Mouse (Mus musculus) neutrophil, adult 5-6 weeks (primary cell): ENCODE data around the gene Helb. TPM values are rescaled to one million over a fixed set of nuclear protein-coding genes. Genes with fewer than 3 reads are reported as not detected.
A peak's percentile ranks its signal among the peaks of the same experiment; 100 is the strongest.
"Not testable (repeated sequence)": the region's sequence is repeated elsewhere in the genome, so short reads cannot be mapped to it uniquely, and the experiment has no call there.

Experiments used
- ATAC-seq: fragments of 151-379, 151-347 bp; 2 replicates; pipeline ENCODE4 v1.8.0; 2017; ENCODE audit warnings: mild to moderate bottlenecking, moderate TSS enrichment; ENCODE audit not compliant: insufficient number of reproducible peaks, poor library complexity, low FRiP score, severe bottlenecking; ENCODE audit errors: extremely low read depth
- total RNA-seq: library from RNA; stranded (forward); fragments of 200-1000 nt; gene quantifications from 2 replicates; pipeline ENCODE4 v1.2.3, GENCODE M21; 2017

The Helb gene
- total RNA-seq: 38.2 and 39.3 TPM in 2 replicates

- peak; percentile 98 for ATAC-seq
Measured at GRCm38 (mm10) chr10:120112507-120113396, at the start of gene Helb. Helb (minus strand) TSS chr10:120112987.

- no peak for ATAC-seq
Measured at GRCm38 (mm10) chr10:120160533-120160932, 47.7 kb upstream of the Helb start.

GRCm38 (mm10) chr10:120153911-120154310, 41.1 kb upstream of the Helb start:
- no peak for ATAC-seq

GRCm38 (mm10) chr10:120151672-120152071, 38.9 kb upstream of the Helb start:
- no peak for ATAC-seq

- no peak for ATAC-seq
Measured at GRCm38 (mm10) chr10:120140916-120141516, 28.2 kb upstream of the Helb start.

GRCm38 (mm10) chr10:120140193-120140592, 27.4 kb upstream of the Helb start:
- ATAC-seq: no peak

- peak; percentile 59 for ATAC-seq
Measured at GRCm38 (mm10) chr10:120136020-120136562, 23.3 kb upstream of the Helb start.

GRCm38 (mm10) chr10:120133697-120134096, 20.9 kb upstream of the Helb start:
- no peak for ATAC-seq

GRCm38 (mm10) chr10:120130621-120131020, 17.8 kb upstream of the Helb start:
- 0 out of 2 replicates have a peak, but pooled peaks have one; percentile 46 for ATAC-seq

GRCm38 (mm10) chr10:120128601-120129277, 16.0 kb upstream of the Helb start:
- no peak for ATAC-seq

GRCm38 (mm10) chr10:120125465-120125857, 12.7 kb upstream of the Helb start:
- no peak for ATAC-seq

- peak; percentile 89 for ATAC-seq
Measured at GRCm38 (mm10) chr10:120124801-120125464, 12.1 kb upstream of the Helb start.

GRCm38 (mm10) chr10:120123721-120124120, 10.9 kb upstream of the Helb start:
- ATAC-seq: no peak

- ATAC-seq: no peak
Measured at GRCm38 (mm10) chr10:120115249-120115648, 2.5 kb upstream of the Helb start.

- no peak for ATAC-seq
Measured at GRCm38 (mm10) chr10:120114493-120114892, 1.7 kb upstream of the Helb start.

- no peak for ATAC-seq
Measured at GRCm38 (mm10) chr10:120113980-120114379, 1.2 kb upstream of the Helb start.

GRCm38 (mm10) chr10:120113482-120113881, 695 bp upstream of the Helb start:
- not testable (repeated sequence) for ATAC-seq

- no peak for ATAC-seq
Measured at GRCm38 (mm10) chr10:120111691-120112319, 982 bp downstream of the Helb start.
